Mouse (Mus musculus) embryonic facial prominence, embryonic 15.5 days (tissue): ENCODE results near the gene Ugt1a10. TPM values are rescaled to one million over a fixed set of nuclear protein-coding genes. Genes with fewer than 3 reads are reported as not detected.

Experiments used
- ATAC-seq: fragments of 200-750 bp; cut with Nextera tagmentation; 2 replicates; pipeline ENCODE4 v1.8.0; 2017; ENCODE audit warnings: low read depth, moderate TSS enrichment; ENCODE audit not compliant: insufficient number of reproducible peaks, low FRiP score, low TSS enrichment
- H3K27ac ChIP-seq: fragments of 300-500 bp; sonication (generic); replicated peaks from 2 replicates; pipeline ENCODE4 v1.5.1; 2015; ENCODE audit warnings: mild to moderate bottlenecking, inconsistent platforms
- H3K27me3 ChIP-seq: fragments of 300-500 bp; sonication (generic); 2 replicates; pipeline ENCODE4 v1.6.1; 2015; ENCODE audit warnings: inconsistent platforms
- H3K36me3 ChIP-seq: fragments of 300-500 bp; sonication (generic); 2 replicates; pipeline ENCODE4 v1.6.1; 2015; ENCODE audit warnings: mild to moderate bottlenecking, inconsistent platforms
- H3K4me1 ChIP-seq: fragments of 300-500 bp; sonication (generic); 2 replicates; pipeline ENCODE4 v1.6.1; 2015; ENCODE audit warnings: inconsistent platforms
- H3K4me2 ChIP-seq: fragments of 300-500 bp; sonication (generic); replicated peaks from 2 replicates; pipeline ENCODE4 v1.6.1; 2015; ENCODE audit warnings: mild to moderate bottlenecking, inconsistent platforms
- H3K4me3 ChIP-seq: fragments of 300-500 bp; sonication (generic); replicated peaks from 2 replicates; pipeline ENCODE4 v1.5.1; 2015; ENCODE audit warnings: mild to moderate bottlenecking, inconsistent platforms
- H3K9ac ChIP-seq: fragments of 300-500 bp; sonication (generic); 2 replicates; pipeline ENCODE4 v1.6.1; 2015; ENCODE audit warnings: inconsistent platforms
- H3K9me3 ChIP-seq: fragments of 300-500 bp; sonication (generic); replicated peaks from 2 replicates; pipeline ENCODE4 v1.6.1; 2016; ENCODE audit warnings: inconsistent platforms
- WGBS: fragments of 180-500 bp; shearing (Covaris S2); methylation state at CpG from one replicate; pipeline ENCODE4 v1.1.7; 2015; 5-methylcytosine and 5-hydroxymethylcytosine counted together
- polyA plus RNA-seq: library from polyadenylated mRNA; unstranded; fragments of >200 nt; fragmentation: Nextera tagmentation; extraction: Ambion mirVana; gene quantifications from 2 replicates; pipeline ENCODE4 v1.2.1, GENCODE M21; 2015

The Ugt1a10 gene
- polyA plus RNA-seq, 1 experiment from 2014 or later, result not detected

DNA sequence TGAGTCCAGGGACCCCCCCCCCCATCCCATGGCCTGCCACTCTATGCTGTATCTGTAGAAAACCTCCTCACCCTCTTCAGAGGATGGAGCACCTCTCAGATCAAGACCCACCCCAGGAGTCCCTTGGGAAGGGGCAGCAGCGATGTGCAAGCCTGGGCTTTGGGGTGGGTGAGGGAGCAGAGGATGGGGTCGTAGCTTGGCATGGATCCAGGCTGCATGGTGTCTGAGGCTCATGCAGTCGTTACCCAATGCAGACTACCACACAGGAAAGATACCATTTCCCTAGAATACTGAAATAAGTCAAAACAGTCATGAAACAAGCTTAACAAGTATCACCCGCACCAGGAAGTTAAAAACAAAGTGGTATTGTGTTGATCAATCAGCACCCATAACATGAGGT lies 193.5 kb downstream of the Ugt1a10 start:
- ATAC-seq, result 0 out of 2 replicates have a peak, but pooled peaks have one; percentile 2
- Histone ChIP-seq H3K27ac (no peak overlapping the region), H3K4me1 (no peaks in the 10 kb centered on the region), H3K27me3 (no peaks in the 10 kb centered on the region), H3K4me2 (no peak overlapping the region), H3K9ac (no peak overlapping the region), H3K4me3 (no peak overlapping the region), H3K36me3 (no peaks in the 10 kb centered on the region), H3K9me3 (peaks cover 73% of the 10 kb centered on the region)
- WGBS, result 64% methylated on average over 4 of the region's 4 CpGs

GRCm38 (mm10) chr1:88249596-88249995 lies 194.4 kb downstream of the Ugt1a10 start:
- Histone ChIP-seq H3K27me3 (no peaks in the 10 kb centered on the region), H3K27ac (no peak overlapping the region), H3K36me3 (no peaks in the 10 kb centered on the region), H3K9me3 (peaks cover 71% of the 10 kb centered on the region), H3K4me2 (no peak overlapping the region), H3K4me1 (no peaks in the 10 kb centered on the region), H3K9ac (no peak overlapping the region), H3K4me3 (no peak overlapping the region)
- ATAC-seq, result no peak
- WGBS, result 77% methylated on average over 7 of the region's 7 CpGs

DNA sequence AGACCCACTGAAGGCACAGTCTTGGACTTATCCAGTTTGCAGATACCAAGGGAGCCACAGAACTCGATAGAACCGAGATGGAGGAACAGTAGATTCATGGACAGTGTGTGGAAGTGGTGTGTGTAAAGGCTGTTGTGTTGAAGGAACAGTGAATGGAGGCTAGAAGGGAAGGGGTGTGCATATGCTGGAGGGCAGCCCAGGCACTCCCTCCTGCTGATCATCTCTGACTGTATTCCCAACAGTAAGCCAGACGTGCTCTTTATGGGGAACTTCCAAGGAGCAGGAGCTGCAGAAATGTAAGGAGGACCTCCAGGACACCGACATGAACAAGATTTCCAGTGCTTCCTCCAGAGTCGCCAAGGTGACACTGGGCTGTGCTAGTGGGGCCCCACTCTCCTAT lies 194.8 kb downstream of the Ugt1a10 start:
- Histone ChIP-seq H3K9me3 (peaks cover 70% of the 10 kb centered on the region), H3K27ac (no peak overlapping the region), H3K27me3 (no peaks in the 10 kb centered on the region), H3K4me1 (no peaks in the 10 kb centered on the region), H3K36me3 (no peaks in the 10 kb centered on the region), H3K9ac (no peak overlapping the region), H3K4me2 (no peak overlapping the region), H3K4me3 (no peak overlapping the region)
- 83% methylated on average over 5 of the region's 5 CpGs for WGBS
- no peak for ATAC-seq

- no peaks in the 10 kb centered on the region for H3K36me3 ChIP-seq
- H3K9me3 ChIP-seq, result peaks cover 47% of the 10 kb centered on the region
- H3K4me2 ChIP-seq, result no peak overlapping the region
- H3K27me3 ChIP-seq, result no peaks in the 10 kb centered on the region
- H3K27ac ChIP-seq, result no peak overlapping the region
- WGBS, result 69% methylated on average over 8 of the region's 8 CpGs
- no peak for ATAC-seq
- no peaks in the 10 kb centered on the region for H3K4me1 ChIP-seq
- no peak overlapping the region for H3K9ac ChIP-seq
- H3K4me3 ChIP-seq, result no peak overlapping the region
Observed at GRCm38 (mm10) chr1:88253106-88253505, 197.9 kb downstream of the Ugt1a10 start.

DNA sequence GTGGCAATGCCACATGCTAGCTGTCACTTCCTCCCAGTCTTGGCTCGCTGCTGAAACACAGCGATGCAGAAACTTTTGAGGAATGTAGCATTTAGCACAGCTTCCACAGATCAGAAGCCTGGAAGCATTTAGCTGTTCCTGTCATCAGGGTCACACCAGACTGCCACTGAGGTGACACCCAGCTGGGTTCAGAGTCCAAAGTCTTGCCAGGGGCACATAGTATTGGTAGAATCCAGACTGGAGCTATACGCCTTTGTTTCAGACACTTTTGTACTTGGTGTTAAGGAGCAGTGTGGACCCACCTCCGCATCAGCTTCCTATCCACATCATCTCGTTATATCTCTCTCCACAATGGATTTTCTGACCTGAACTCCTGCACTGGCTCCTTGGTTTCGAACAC lies 198.4 kb downstream of the Ugt1a10 start:
- 68% methylated on average over 6 of the region's 6 CpGs for WGBS
- no peak for ATAC-seq
- H3K4me2 ChIP-seq, result no peak overlapping the region
- H3K36me3 ChIP-seq, result no peaks in the 10 kb centered on the region
- H3K4me3 ChIP-seq, result no peak overlapping the region
- H3K4me1 ChIP-seq, result no peaks in the 10 kb centered on the region
- H3K27ac ChIP-seq, result no peak overlapping the region
- H3K9me3 ChIP-seq, result peaks cover 44% of the 10 kb centered on the region
- H3K27me3 ChIP-seq, result no peaks in the 10 kb centered on the region
- H3K9ac ChIP-seq, result no peak overlapping the region

GRCm38 (mm10) chr1:88254793-88255465 lies 199.7 kb downstream of the Ugt1a10 start:
- Histone ChIP-seq H3K4me1 (0 out of 2 replicates have a peak, but pooled peaks cover 5% of the 10 kb centered on the region), H3K9me3 (peaks cover 31% of the 10 kb centered on the region), H3K27me3 (no peaks in the 10 kb centered on the region), H3K4me3 (no peak overlapping the region), H3K36me3 (peaks cover 6% of the 10 kb centered on the region), H3K27ac (no peak overlapping the region), H3K4me2 (no peak overlapping the region), H3K9ac (no peak overlapping the region)
- ATAC-seq, result peak; percentile 6
- WGBS, result 83% methylated on average over 12 of the region's 12 CpGs

DNA sequence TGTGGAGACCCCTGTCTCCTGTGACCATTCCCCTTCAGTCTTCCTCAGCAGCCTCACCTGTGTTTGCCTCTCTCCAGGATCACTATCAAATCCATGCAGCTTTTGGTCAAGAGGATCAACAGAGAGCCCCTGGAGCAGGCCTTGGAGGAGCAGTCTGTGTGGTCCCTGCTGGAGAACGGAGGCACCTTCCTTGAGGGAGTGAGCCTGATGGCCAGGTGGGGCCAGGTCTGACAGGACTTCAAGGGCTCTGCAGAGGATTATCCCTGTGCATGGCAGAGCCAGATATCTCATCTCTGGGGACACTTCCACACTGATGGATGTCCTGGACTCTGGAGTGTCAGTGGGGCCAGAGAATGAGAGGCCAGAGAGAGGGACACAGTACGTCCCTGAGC lies 200.3 kb downstream of the Ugt1a10 start:
- H3K27ac ChIP-seq, result no peak overlapping the region
- peaks cover 11% of the 10 kb centered on the region for H3K36me3 ChIP-seq
- no peak for ATAC-seq
- H3K9me3 ChIP-seq, result peaks cover 26% of the 10 kb centered on the region
- peaks cover 5% of the 10 kb centered on the region; the same call in 1 of the 2 replicates for H3K4me1 ChIP-seq
- no peak overlapping the region for H3K4me3 ChIP-seq
- WGBS, result 55% methylated on average over 2 of the region's 2 CpGs
- H3K27me3 ChIP-seq, result no peaks in the 10 kb centered on the region
- H3K9ac ChIP-seq, result no peak overlapping the region
- no peak overlapping the region for H3K4me2 ChIP-seq

DNA sequence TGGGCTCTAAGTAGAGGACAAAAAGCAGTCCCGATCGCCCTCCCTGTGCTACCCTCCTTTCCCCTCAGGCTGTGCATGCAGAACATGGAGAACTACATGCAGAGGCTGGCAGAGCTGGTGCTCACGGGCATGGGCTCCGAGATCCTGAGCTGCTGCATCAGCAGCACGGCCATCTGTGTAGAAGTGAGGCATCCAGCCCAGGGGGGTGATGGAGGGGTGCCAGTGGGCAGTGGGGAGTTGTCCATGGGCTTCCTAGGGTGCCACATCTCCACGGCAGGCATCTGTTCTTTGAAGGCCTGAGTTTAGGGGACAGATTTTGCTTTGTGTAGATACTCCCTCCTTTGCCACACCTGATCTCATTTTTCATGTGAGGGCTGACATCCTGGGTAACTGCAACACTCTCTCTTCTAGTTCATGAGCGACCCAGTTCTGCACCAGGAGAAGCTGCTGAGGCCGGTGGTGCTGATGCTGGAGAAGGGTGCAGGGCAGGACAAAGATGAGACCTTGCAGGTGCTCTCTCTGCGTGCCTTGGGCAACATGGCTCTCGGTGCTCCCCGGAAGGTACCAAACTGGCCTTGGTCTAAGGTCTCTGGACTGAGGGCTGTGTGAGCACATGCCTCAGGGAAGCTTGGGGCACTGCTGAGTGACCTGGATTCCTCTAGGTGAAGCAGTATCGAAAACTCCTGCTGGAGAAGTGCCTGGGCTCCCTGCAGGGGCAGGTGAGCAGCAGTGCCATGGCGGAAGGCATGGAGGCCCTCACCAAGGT lies 201.0 kb downstream of the Ugt1a10 start:
- no peak overlapping the region for H3K4me2 ChIP-seq
- peaks cover 21% of the 10 kb centered on the region; the same call in 1 of the 2 replicates for H3K9me3 ChIP-seq
- peaks cover 18% of the 10 kb centered on the region for H3K36me3 ChIP-seq
- WGBS, result 80% methylated on average over 13 of the region's 13 CpGs
- H3K4me3 ChIP-seq, result no peak overlapping the region
- no peak overlapping the region for H3K27ac ChIP-seq
- no peaks in the 10 kb centered on the region for H3K27me3 ChIP-seq
- no peak overlapping the region for H3K9ac ChIP-seq
- peaks cover 5% of the 10 kb centered on the region; the same call in 1 of the 2 replicates for H3K4me1 ChIP-seq
- ATAC-seq, result no peak

GRCm38 (mm10) chr1:88256886-88257663 lies 201.9 kb downstream of the Ugt1a10 start:
- H3K4me1 ChIP-seq, result peaks cover 9% of the 10 kb centered on the region
- no peak for ATAC-seq
- H3K4me3 ChIP-seq, result no peak overlapping the region
- no peak overlapping the region for H3K9ac ChIP-seq
- H3K36me3 ChIP-seq, result peaks cover 27% of the 10 kb centered on the region
- H3K9me3 ChIP-seq, result peaks cover 19% of the 10 kb centered on the region; the same call in 1 of the 2 replicates
- no peak overlapping the region for H3K27ac ChIP-seq
- H3K4me2 ChIP-seq, result no peak overlapping the region
- 72% methylated on average over 10 of the region's 10 CpGs for WGBS
- no peaks in the 10 kb centered on the region for H3K27me3 ChIP-seq

DNA sequence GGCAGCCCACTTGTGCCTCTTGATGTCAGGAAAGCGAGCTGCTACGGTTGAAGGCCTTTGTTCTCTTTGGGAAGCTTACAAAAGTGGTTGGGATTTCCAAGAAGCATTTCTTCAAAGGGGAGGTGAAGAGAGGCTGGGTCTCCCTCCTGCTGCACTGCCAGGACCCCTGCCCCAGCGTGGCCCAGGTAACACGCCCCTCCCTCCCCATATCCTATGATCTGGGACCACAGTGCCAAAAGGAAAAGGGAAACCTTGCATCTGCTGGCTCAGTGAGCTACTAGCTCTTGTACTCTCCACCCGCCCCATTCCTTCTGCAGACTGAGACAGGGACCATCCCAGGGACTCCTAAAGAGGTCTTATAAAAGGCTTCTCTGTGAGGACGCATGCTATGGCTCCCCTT lies 202.5 kb downstream of the Ugt1a10 start:
- ATAC-seq, result no peak
- Histone ChIP-seq H3K4me2 (no peak overlapping the region), H3K9ac (no peak overlapping the region), H3K36me3 (peaks cover 34% of the 10 kb centered on the region), H3K4me3 (no peak overlapping the region), H3K9me3 (peaks cover 13% of the 10 kb centered on the region; the same call in 1 of the 2 replicates), H3K27ac (no peak overlapping the region), H3K27me3 (no peaks in the 10 kb centered on the region), H3K4me1 (peaks cover 9% of the 10 kb centered on the region)
- 78% methylated on average over 6 of the region's 6 CpGs for WGBS

GRCm38 (mm10) chr1:88258361-88258760 lies 203.2 kb downstream of the Ugt1a10 start:
- peaks cover 10% of the 10 kb centered on the region; the same call in 1 of the 2 replicates for H3K9me3 ChIP-seq
- no peak overlapping the region for H3K27ac ChIP-seq
- H3K9ac ChIP-seq, result no peak overlapping the region
- H3K4me2 ChIP-seq, result no peak overlapping the region
- H3K4me1 ChIP-seq, result peaks cover 9% of the 10 kb centered on the region
- WGBS, result 64% methylated on average over 6 of the region's 6 CpGs
- H3K27me3 ChIP-seq, result no peaks in the 10 kb centered on the region
- no peak overlapping the region for H3K4me3 ChIP-seq
- ATAC-seq, result no peak
- peaks cover 40% of the 10 kb centered on the region for H3K36me3 ChIP-seq
